Mouse (Mus musculus): Measurements from ENCODE around the gene Arntl2.

DNA sequence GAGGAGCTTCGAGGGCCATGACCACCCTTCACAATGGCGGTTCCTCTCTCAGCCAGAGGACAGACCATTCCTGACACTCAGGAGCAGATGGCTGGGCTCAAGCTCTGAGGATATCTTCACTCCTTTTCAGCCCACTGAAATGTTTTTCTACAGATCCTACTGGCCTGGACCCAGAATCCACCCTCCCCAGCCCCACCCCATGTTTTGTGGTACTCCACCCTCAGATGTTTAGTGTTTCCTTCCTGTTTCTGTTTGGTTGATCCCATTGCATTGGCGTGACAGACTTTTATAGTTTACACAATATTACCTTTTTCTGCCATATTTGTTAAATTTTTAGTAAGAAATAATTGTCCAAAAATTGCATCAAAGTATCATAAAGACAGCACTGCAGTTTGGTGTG is 38.5 kb downstream of the Arntl2 start:
- TF ChIP-seq CTCF (IDR thresholded peaks at IDR 0.05; ENCODE audit: extremely low read depth, insufficient read depth, insufficient read length, insufficient replicate concordance) (no peak), POLR2A (IDR thresholded peaks at IDR 0.05; ENCODE audit: low read depth, low read length) (no peak)
